Mouse (Mus musculus) forebrain, embryonic 11.5 days (tissue): Measurements from ENCODE around the gene Rnase11. TPM values are rescaled to one million over a fixed set of nuclear protein-coding genes. Genes with fewer than 3 reads are reported as not detected.

Experiments
- ATAC-seq: fragments of 200-750 bp; cut with Nextera tagmentation; replicated peaks from 2 replicates; pipeline ENCODE4 v1.8.0; 2017; ENCODE audit warnings: moderate TSS enrichment; ENCODE audit not compliant: low FRiP score
- DNase-seq: peaks from one replicate; pipeline ENCODE4 v3.0.0-alpha.2; 2017; ENCODE audit warnings: low spot score
- H3K27ac ChIP-seq: fragments of 300-500 bp; sonication (generic); 2 replicates; pipeline ENCODE4 v1.5.1; 2014; ENCODE audit warnings: low read depth, low read length
- H3K27me3 ChIP-seq: fragments of 300-500 bp; sonication (generic); 2 replicates; pipeline ENCODE4 v1.6.1; 2014; ENCODE audit warnings: mild to moderate bottlenecking, low read length, mixed read lengths; ENCODE audit not compliant: control insufficient read depth, insufficient read depth
- H3K36me3 ChIP-seq: fragments of 300-500 bp; sonication (generic); 2 replicates; pipeline ENCODE4 v1.6.1; 2014; ENCODE audit warnings: mild to moderate bottlenecking, low read length, moderate library complexity, mixed read lengths; ENCODE audit not compliant: control insufficient read depth, insufficient read depth
- H3K4me1 ChIP-seq: fragments of 300-500 bp; sonication (generic); replicated peaks from 2 replicates; pipeline ENCODE4 v1.6.1; 2014; ENCODE audit warnings: low read length, mixed read lengths; ENCODE audit not compliant: control insufficient read depth, insufficient read depth
- H3K4me2 ChIP-seq: fragments of 300-500 bp; sonication (generic); 2 replicates; pipeline ENCODE4 v1.6.1; 2014; ENCODE audit warnings: low read depth, mild to moderate bottlenecking, low read length, moderate library complexity, mixed read lengths; ENCODE audit not compliant: severe bottlenecking
- H3K4me3 ChIP-seq: fragments of 300-500 bp; sonication (generic); 2 replicates; pipeline ENCODE4 v1.5.1; 2014; ENCODE audit warnings: low read depth, low read length
- H3K9ac ChIP-seq: fragments of 300-500 bp; sonication (generic); 2 replicates; pipeline ENCODE4 v1.6.1; 2014; ENCODE audit warnings: low read length
- H3K9me3 ChIP-seq: fragments of 300-500 bp; sonication (generic); 2 replicates; pipeline ENCODE4 v1.6.1; 2016; ENCODE audit warnings: low read length, mixed read lengths; ENCODE audit not compliant: control insufficient read depth
- WGBS: fragments of 180-500 bp; shearing (Covaris S2); extraction: QIAGEN DNeasy Blood & Tissue Kit; methylation state at CpG from one replicate; pipeline ENCODE4 v1.1.7; 2014; 5-methylcytosine and 5-hydroxymethylcytosine counted together
- polyA plus RNA-seq: library from polyadenylated mRNA; unstranded; fragments of >200 nt; fragmentation: Nextera tagmentation; extraction: Ambion mirVana; gene quantifications from 2 replicates; pipeline ENCODE4 v1.2.1, GENCODE M21; 2014

Gene Rnase11
- polyA plus RNA-seq, 1 experiment from 2014 or later = not detected

DNA sequence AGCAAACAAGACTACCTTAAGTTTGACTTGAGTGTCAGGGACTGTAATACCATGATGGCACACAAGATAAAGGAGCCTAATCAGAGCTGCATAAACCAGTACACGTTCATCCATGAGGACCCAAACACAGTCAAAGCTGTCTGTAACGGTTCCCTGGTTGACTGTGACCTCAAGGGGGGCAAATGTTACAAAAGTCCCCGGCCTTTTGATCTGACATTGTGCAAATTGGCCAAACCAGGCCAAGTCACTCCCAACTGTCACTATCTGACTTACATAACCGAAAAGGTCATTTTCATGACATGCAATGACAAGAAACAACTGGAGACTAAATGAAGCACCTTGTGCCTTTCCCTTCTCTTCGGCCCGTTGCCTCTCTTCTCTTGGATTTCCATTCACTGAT, 40.4 kb downstream of the Rnase11 start:
- Histone ChIP-seq H3K4me2 (no peak overlapping the region), H3K27me3 (no peaks in the 10 kb centered on the region), H3K27ac (no peak overlapping the region), H3K9me3 (no peaks in the 10 kb centered on the region), H3K36me3 (no peaks in the 10 kb centered on the region), H3K4me3 (no peak overlapping the region), H3K9ac (no peak overlapping the region), H3K4me1 (no peaks in the 10 kb centered on the region)
- DNase-seq (no peak), ATAC-seq (no peak)
- WGBS = 90% methylated on average over 6 of the region's 6 CpGs

DNA sequence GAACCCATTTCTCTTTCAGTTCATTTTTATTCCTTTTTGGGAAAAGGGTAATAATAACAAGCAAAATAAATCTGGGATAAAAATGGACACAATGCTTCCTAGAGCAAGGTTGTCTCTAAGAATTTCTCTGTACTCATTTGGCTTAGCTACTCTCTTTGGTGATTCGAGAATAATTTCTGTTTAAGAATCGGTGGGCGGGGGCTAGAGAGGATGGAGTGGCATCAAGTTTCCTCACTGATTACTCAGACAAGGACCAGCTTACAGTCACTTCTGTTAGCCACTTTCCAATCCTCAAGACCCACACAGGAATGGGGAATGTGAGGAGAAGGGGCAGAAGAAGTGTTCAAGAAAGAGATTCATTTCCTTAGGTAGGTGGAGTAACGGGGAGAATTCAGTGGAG, 41.2 kb downstream of the Rnase11 start:
- no peaks in the 10 kb centered on the region for H3K36me3 ChIP-seq
- no peak overlapping the region for H3K4me2 ChIP-seq
- H3K27me3 ChIP-seq = no peaks in the 10 kb centered on the region
- WGBS = 87% methylated on average over 4 of the region's 4 CpGs
- ATAC-seq (no peak), DNase-seq (no peak)
- H3K27ac ChIP-seq = no peak overlapping the region
- H3K4me3 ChIP-seq = no peak overlapping the region
- H3K9me3 ChIP-seq = no peaks in the 10 kb centered on the region
- H3K4me1 ChIP-seq = no peaks in the 10 kb centered on the region
- H3K9ac ChIP-seq = no peak overlapping the region

DNA sequence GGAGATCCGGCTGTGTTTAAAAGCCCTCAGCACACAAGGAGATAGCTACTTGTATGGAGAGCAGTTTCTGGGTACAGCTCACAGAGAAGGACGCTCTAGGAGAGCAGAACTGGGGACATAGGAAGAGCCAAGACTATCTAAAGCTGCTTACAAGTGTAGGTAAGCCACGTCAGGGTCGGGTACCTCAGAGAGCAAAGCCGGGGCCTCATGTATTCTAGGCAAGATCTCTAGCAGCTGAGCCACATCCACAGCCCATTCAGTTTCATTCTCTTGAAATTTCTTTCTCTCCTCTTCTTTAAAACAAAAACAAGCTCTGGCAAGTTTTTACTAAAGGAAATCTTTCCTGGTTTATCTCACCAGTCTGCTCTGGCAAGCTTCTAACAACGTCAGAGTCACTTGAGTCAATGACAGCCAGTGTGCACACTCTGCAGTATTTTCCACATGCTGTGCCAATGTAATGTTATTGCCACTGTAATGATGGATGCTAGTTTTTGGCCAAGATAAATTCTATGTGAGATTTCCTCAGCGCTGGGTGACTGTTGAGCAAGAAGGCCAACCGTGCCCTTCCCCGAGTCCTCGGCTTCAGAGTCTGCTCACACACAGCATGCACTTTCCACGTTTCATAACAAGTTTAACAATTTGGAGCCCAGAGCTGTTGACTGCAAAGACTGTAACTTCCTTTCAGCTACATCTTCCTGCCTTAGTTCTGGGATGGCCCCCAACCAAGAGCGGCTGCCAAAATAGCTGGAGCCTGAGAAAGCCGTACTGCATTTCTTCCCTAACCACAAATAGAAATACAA, 41.8 kb downstream of the Rnase11 start:
- WGBS = 88% methylated on average over 13 of the region's 13 CpGs
- H3K4me3 ChIP-seq = no peak overlapping the region
- no peak for DNase-seq
- no peaks in the 10 kb centered on the region for H3K36me3 ChIP-seq
- no peak overlapping the region for H3K4me2 ChIP-seq
- no peak overlapping the region for H3K27ac ChIP-seq
- H3K4me1 ChIP-seq = no peaks in the 10 kb centered on the region
- no peaks in the 10 kb centered on the region for H3K27me3 ChIP-seq
- H3K9ac ChIP-seq = no peak overlapping the region
- no peak for ATAC-seq
- H3K9me3 ChIP-seq = no peaks in the 10 kb centered on the region

DNA sequence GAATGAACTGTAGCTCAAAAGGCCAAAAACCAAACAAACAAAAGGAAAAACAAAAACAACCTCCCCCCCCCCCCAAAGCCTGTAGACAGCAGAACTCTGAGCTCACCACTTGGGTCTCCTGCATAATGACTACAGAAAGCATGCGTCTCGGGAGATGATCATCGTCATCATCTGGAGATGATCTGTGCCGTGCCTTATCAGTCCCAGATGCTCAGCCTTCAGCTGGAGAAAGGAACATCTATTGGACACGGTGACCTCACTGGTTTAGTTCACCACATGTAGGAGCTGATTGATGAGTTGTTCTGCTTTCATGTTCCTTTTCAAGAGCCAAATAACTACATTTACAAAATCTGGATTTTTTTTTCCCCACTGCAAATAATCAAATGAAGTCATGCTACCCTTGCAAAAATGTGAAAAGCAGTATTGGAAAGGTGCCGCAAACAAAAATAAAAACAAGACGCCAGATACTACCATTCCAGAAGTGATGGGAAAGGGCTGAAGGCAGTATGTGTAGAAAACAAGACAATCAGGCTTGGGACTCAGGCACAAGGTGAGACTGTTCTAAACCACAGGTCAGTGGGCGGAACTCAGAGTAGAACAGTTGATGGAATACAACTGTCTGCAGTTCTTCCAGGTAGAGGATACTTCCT, 42.7 kb downstream of the Rnase11 start, which contains the start of gene Rnase10:
Rnase10 (plus strand) TSS at position 600 of the 650 bp plus-strand sequence.
- H3K4me1 ChIP-seq = no peaks in the 10 kb centered on the region
- DNase-seq = no peak
- no peak within 1 kb of the TSS for H3K4me2 ChIP-seq
- ATAC-seq = no peak
- H3K9ac ChIP-seq = no peak within 1 kb of the TSS
- no peak within 1 kb of the TSS for H3K27ac ChIP-seq
- 84% methylated on average over 8 of the region's 8 CpGs for WGBS
- H3K36me3 ChIP-seq = no peaks in the 10 kb centered on the region
- H3K27me3 ChIP-seq = no peaks in the 10 kb centered on the region
- no peak within 1 kb of the TSS for H3K4me3 ChIP-seq
- no peaks in the 10 kb centered on the region for H3K9me3 ChIP-seq

Other genes starting within 250 kb of the Rnase11 start
- gene Ccnb1ip1, start 242.4 kb downstream of the Rnase11 start, polyA plus RNA-seq = not detected in 2 replicates
- gene Parp2, start 242.3 kb downstream of the Rnase11 start, polyA plus RNA-seq = 73.9 and 87.7 TPM in 2 replicates
- 4.4 and 5.2 TPM in 2 replicates for gene Tep1, start 179.6 kb downstream of the Rnase11 start, polyA plus RNA-seq
- 0.16 and 0.21 TPM in 2 replicates for gene Klhl33, start 152.7 kb downstream of the Rnase11 start, polyA plus RNA-seq
- 158 and 179 TPM in 2 replicates for gene Osgep, start 125.3 kb downstream of the Rnase11 start, polyA plus RNA-seq
- 399 and 410 TPM in 2 replicates for gene Apex1, start 125.2 kb downstream of the Rnase11 start, polyA plus RNA-seq
- 54.4 and 67.3 TPM in 2 replicates for gene Pip4p1, start 119.3 kb downstream of the Rnase11 start, polyA plus RNA-seq
- 64.9 and 69.6 TPM in 2 replicates for gene Pnp, start 119.1 kb downstream of the Rnase11 start, polyA plus RNA-seq
- not detected in 2 replicates for gene Gm49342, start 105.6 kb downstream of the Rnase11 start, polyA plus RNA-seq
- 0.24 and 0.39 TPM in 2 replicates for gene Pnp2, start 94.2 kb downstream of the Rnase11 start, polyA plus RNA-seq
- gene Rnase10, start 42.4 kb downstream of the Rnase11 start, polyA plus RNA-seq = not detected in 2 replicates
- gene Rnase9, start 8.3 kb downstream of the Rnase11 start, polyA plus RNA-seq = not detected in 2 replicates
- gene Rnase12, start 7.5 kb upstream of the Rnase11 start, polyA plus RNA-seq = not detected in 2 replicates
- gene Olfr750, start 24.3 kb upstream of the Rnase11 start, polyA plus RNA-seq = 0.04 TPM in 1 of 2 replicates, not detected in the other
- 10.8 and 11.4 TPM in 2 replicates for gene Rnase4, start 40.9 kb upstream of the Rnase11 start, polyA plus RNA-seq
- 1.9 and 3.0 TPM in 2 replicates for gene Ang, start 41.0 kb upstream of the Rnase11 start, polyA plus RNA-seq
- gene Eddm3b, start 64.3 kb upstream of the Rnase11 start, polyA plus RNA-seq = 0.19 TPM in 1 of 2 replicates, not detected in the other
- not detected in 2 replicates for gene Rnase6, start 73.7 kb upstream of the Rnase11 start, polyA plus RNA-seq
- not detected in 2 replicates for gene Rnase1, start 96.6 kb upstream of the Rnase11 start, polyA plus RNA-seq
- not detected in 2 replicates for gene Rnase2b, start 112.1 kb upstream of the Rnase11 start, polyA plus RNA-seq
- not detected in 2 replicates for gene Ang2, start 149.0 kb upstream of the Rnase11 start, polyA plus RNA-seq
- gene Ear14, start 153.2 kb upstream of the Rnase11 start, polyA plus RNA-seq = not detected in 2 replicates
- gene Rnase2a, start 205.9 kb upstream of the Rnase11 start, polyA plus RNA-seq = not detected in 2 replicates